Mouse (Mus musculus) embryonic fibroblast, embryonic 13.5 days (primary cell): ENCODE results near the gene Nkx2-3. TPM values are rescaled to one million over a fixed set of nuclear protein-coding genes. Genes with fewer than 3 reads are reported as not detected.

Source experiments
- H3K27ac ChIP-seq: 2 replicates; pipeline ENCODE4 v1.5.1; 2012; ENCODE audit warnings: low read length, control low read depth, inconsistent platforms; ENCODE audit not compliant: insufficient read depth
- H3K4me1 ChIP-seq: 2 replicates; pipeline ENCODE4 v1.6.1; 2011; ENCODE audit warnings: low read length; ENCODE audit not compliant: control insufficient read depth, insufficient read depth
- H3K4me3 ChIP-seq: 2 replicates; pipeline ENCODE4 v1.5.1; 2011; ENCODE audit warnings: mild to moderate bottlenecking, control low read depth, low read length; ENCODE audit not compliant: insufficient read depth
- CTCF ChIP-seq: IDR thresholded peaks from 2 replicates; pipeline ENCODE4 v1.5.1; 2011; ENCODE audit warnings: mild to moderate bottlenecking, control low read depth, low read length, moderate library complexity, borderline replicate concordance; ENCODE audit not compliant: insufficient read depth
- POLR2A ChIP-seq: IDR thresholded peaks from 2 replicates; pipeline ENCODE4 v1.6.1; 2011; ENCODE audit warnings: low read depth, mild to moderate bottlenecking, control low read depth, low read length, moderate library complexity
- polyA plus RNA-seq: library from polyadenylated mRNA; stranded (reverse); fragments of >200 nt; gene quantifications from 2 replicates; pipeline ENCODE4 v1.2.4, GENCODE M21; 2011; ENCODE audit warnings: low read depth; ENCODE audit not compliant: missing spikeins, insufficient read length

Gene Nkx2-3
- polyA plus RNA-seq: not detected in 2 replicates

- no peak for TF ChIP-seq CTCF
- TF ChIP-seq POLR2A: no peak
- no peak within 1 kb of the TSS for H3K27ac ChIP-seq
These were observed at the start of gene Nkx2-3 for GRCm38 (mm10) chr19:43612051-43612450. Gene Nkx2-3, plus strand, starts transcription at chr19:43612325.

GRCm38 (mm10) chr19:43563166-43563565 lies 49.0 kb upstream of the Nkx2-3 start:
- Histone ChIP-seq H3K4me1 (peaks cover 7% of the 10 kb centered on the region; the same call in 1 of the 2 replicates), H3K4me3 (no peak overlapping the region), H3K27ac (no peak overlapping the region)
- TF ChIP-seq POLR2A (no peak), CTCF (no peak)

More at GRCm38 (mm10) chr19:43612051-43612450, at the start of gene Nkx2-3:
- no peak within 1 kb of the TSS for H3K4me3 ChIP-seq
- H3K4me1 ChIP-seq: no peaks in the 10 kb centered on the region

GRCm38 (mm10) chr19:43568298-43568697 lies 43.8 kb upstream of the Nkx2-3 start:
- H3K4me3 ChIP-seq: no peak overlapping the region
- no peak for TF ChIP-seq POLR2A
- 0 out of 2 replicates have a peak, but pooled peaks have one; percentile 8 for TF ChIP-seq CTCF
- no peaks in the 10 kb centered on the region for H3K4me1 ChIP-seq
- no peak overlapping the region for H3K27ac ChIP-seq

GRCm38 (mm10) chr19:43569133-43569532 lies 43.0 kb upstream of the Nkx2-3 start:
- Histone ChIP-seq H3K4me1 (no peaks in the 10 kb centered on the region), H3K27ac (no peak overlapping the region), H3K4me3 (no peak overlapping the region)
- TF ChIP-seq POLR2A (no peak), CTCF (no peak)

- Histone ChIP-seq H3K4me3 (peak overlapping the region; percentile 32), H3K27ac (no peak overlapping the region), H3K4me1 (no peaks in the 10 kb centered on the region)
- TF ChIP-seq POLR2A (no peak), CTCF (peak; percentile 71)
These were observed 41.0 kb upstream of the Nkx2-3 start for GRCm38 (mm10) chr19:43570831-43571790.

- Histone ChIP-seq H3K4me3 (no peak overlapping the region), H3K27ac (no peak overlapping the region), H3K4me1 (no peaks in the 10 kb centered on the region)
- TF ChIP-seq POLR2A (no peak), CTCF (no peak)
These were observed 32.9 kb upstream of the Nkx2-3 start for GRCm38 (mm10) chr19:43579081-43579796.

- TF ChIP-seq CTCF (no peak), POLR2A (no peak)
- no peak overlapping the region for H3K4me3 ChIP-seq
- H3K4me1 ChIP-seq: no peaks in the 10 kb centered on the region
- H3K27ac ChIP-seq: no peak overlapping the region
These were observed 30.9 kb upstream of the Nkx2-3 start for GRCm38 (mm10) chr19:43581185-43581584.

GRCm38 (mm10) chr19:43583192-43583591 lies 28.9 kb upstream of the Nkx2-3 start:
- no peaks in the 10 kb centered on the region for H3K4me1 ChIP-seq
- no peak overlapping the region for H3K27ac ChIP-seq
- TF ChIP-seq CTCF (no peak), POLR2A (no peak)
- H3K4me3 ChIP-seq: no peak overlapping the region

GRCm38 (mm10) chr19:43583595-43583994 lies 28.5 kb upstream of the Nkx2-3 start:
- Histone ChIP-seq H3K27ac (no peak overlapping the region), H3K4me1 (no peaks in the 10 kb centered on the region), H3K4me3 (no peak overlapping the region)
- TF ChIP-seq CTCF: no peak
